Mouse (Mus musculus) heart, adult 18-20 months (tissue): ENCODE data around the gene Map4k2. TPM values are rescaled to one million over a fixed set of nuclear protein-coding genes. Genes with fewer than 3 reads are reported as not detected.

ENCODE experiments used
- DNase-seq, 2 experiments: peaks; one replicate each; pipeline ENCODE4 v3.0.0; 2021 to 2022; ENCODE audit warnings: mixed read lengths in 1 of 2
- microRNA-seq, 2 experiments: library from miRNA; unstranded; fragments of <30 nt; microRNA quantifications; one replicate each; pipeline ENCODE4 v1.2.0; 2022
- total RNA-seq, 2 experiments: library from RNA; stranded (reverse); gene quantifications; 2 replicates each; pipeline ENCODE4 v1.2.3; 2021

The Map4k2 gene
- total RNA-seq, 2 experiments from 2014 or later: 30.7 to 43.0 TPM

DNA sequence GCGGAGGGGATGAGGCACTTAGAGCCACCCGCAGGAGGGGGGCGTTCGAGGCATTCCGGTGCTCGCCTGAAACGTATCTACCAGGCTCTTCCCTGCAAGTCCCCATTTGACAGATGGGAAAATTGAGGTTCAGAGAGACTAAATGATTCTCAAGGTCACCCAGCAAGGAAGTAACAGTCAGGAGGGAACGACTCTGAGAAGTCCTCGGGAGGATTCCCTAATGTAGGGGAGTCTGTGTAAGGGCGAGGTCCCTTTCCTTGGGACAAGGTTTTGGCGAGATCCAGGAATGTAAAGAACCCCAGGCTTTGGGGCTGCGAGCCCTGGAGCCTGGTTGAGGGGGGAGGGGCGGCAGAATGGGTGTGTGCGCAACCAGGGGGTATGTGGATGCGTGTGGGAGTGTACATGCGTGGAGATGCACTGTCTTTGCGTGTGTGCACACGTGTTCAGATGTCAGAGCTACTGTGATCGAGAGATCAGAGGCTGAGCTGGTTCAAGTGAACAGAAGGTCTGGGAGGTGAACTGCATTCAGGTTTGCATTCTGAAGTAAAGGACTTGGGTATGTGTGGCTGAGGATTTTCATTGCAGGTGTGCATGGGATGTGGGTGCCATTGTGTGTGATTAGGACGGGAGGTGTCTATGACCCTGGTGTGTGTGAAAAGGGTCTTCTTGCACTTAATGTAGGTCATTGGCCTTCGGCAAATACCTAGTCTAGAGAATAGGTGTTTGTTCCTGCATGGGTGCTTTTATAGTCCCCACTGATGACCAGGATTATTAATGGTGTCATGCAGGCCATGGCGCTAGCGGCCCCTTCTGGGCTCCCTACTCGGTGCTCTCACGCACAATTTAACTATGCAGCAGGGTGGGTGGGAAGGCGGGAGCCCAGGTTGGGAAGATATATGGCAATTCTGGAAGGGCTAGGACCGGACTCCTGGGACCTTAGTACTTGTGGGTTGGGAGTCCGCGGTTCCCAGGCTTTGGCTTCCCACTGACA lies 59.5 kb downstream of the Map4k2 start:
- DNase-seq: peak; percentile 48 to 57

DNA sequence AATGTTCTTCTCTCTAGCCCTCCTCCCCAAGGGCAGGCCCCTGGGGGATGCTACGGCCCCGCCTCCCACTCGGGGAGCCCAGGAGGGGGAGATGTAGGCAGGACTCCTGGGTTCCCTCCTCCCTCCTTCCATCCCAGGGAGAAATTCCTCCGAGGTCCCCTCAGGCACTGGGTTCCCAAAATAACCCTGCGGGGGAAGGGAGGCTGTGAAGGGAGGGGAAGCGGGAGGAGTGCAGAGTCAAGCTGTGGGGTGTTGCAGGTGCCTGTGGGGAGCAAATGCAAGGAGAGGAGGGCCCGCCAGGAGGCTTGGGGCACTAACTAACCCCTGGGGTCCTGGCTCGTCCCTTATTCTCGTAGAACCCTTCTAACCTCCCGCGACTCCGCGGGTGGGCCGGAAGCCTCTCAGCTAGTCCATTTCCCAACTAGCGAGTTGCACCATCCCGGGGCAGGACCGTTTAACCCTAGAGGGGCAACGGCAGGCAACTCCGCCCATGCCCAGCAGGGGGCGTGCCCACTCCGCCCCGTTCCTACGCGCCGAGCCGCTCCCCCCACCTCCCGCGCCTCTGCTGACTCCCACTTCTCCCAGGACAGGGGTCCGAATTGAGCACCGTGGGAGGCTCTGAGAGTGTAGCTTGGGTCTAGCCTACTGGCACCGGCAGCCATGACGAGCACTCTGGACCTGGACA lies 60.3 kb downstream of the Map4k2 start:
- peak; percentile 90 for DNase-seq

DNA sequence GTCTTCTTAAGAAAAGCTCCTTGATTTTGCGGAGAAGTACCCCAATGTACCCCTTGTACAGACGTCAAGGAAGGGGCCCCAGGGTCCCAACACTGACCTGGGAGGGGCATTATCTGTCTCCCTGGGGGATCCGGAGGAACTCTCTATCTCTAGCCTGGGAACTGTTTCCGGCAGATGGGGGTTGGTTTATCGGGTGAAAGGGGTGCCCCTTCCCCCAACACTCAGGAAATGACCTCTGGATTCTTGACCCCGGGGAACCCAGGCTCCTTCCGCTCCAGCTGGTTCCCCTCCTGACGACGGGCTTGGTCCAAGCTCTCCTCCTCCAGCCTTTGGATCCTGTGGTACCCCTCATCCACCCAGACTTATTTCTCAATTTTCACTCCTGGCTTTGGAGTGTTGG lies 61.0 kb downstream of the Map4k2 start:
- peak; percentile 69 to 82 for DNase-seq

DNA sequence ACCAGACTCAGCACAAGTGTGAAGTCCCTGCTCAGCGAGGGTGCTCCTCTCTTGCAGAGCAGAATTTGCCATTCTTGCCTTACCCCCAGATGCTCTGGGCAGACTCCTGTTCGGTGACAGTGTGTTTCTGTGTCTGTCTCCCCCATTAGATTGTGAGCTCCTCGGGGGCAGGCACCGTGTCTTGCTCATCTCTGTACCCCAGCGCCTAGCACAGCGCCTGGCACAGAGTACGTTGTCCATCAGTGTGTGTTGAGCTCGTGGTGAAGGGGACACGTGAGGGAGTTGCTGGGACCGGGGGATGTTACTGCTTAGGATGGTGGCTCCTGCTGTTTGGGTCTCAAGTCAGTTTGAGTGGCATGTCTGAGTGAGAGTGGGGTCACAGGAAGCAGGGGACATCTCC lies 62.9 kb downstream of the Map4k2 start:
- no peak for DNase-seq

Small RNAs within 50 kb of the gene (microRNA-seq; reads per million reads assigned to microRNA genes)
- 0.76 to 1.1 reads per million in 2 experiments for gene Mir6989

Other genes with a start within 250 kb of the Map4k2 start
- not detected for gene AC131692.1, start 246.7 kb upstream of the Map4k2 start, total RNA-seq
- not detected for gene Naaladl1, start 235.4 kb upstream of the Map4k2 start, total RNA-seq
- 10 to 100 TPM in 1 of 2 experiments, 1 to 10 TPM in 1; 9.2 to 10.0 TPM for gene Sac3d1, start 222.5 kb upstream of the Map4k2 start, total RNA-seq
- gene Snx15, start 212.8 kb upstream of the Map4k2 start, total RNA-seq: 10 to 100 TPM; 13.9 to 15.2 TPM
- 1 to 10 TPM in 1 of 2 experiments, under 1 TPM in 1; 0.54 to 2.7 TPM for gene Batf2, start 200.2 kb upstream of the Map4k2 start, total RNA-seq
- gene Arl2, start 199.6 kb upstream of the Map4k2 start, total RNA-seq: 10 to 100 TPM; 66.4 to 72.1 TPM
- gene Majin, start 156.7 kb upstream of the Map4k2 start, total RNA-seq: not detected
- not detected for gene Gpha2, start 114.8 kb upstream of the Map4k2 start, total RNA-seq
- gene Ppp2r5b, start 105.3 kb upstream of the Map4k2 start, total RNA-seq: 10 to 100 TPM; 32.2 to 32.5 TPM
- gene Atg2a, start 99.5 kb upstream of the Map4k2 start, total RNA-seq: 10 to 100 TPM; 21.5 to 22.1 TPM
- 100 to 1,000 TPM; 101 to 107 TPM for gene Ehd1, start 64.4 kb upstream of the Map4k2 start, total RNA-seq
- 10 to 100 TPM; 13.8 TPM for gene Cdc42bpg, start 34.7 kb upstream of the Map4k2 start, total RNA-seq
- 10 to 100 TPM; 13.3 to 14.0 TPM for gene Men1, start 6.2 kb upstream of the Map4k2 start, total RNA-seq
- gene Sf1, start 22.6 kb downstream of the Map4k2 start, total RNA-seq: 10 to 100 TPM; 66.5 to 94.7 TPM
- 1,000 to 10,000 TPM; 1,224 to 1,269 TPM for gene Pygm, start 43.3 kb downstream of the Map4k2 start, total RNA-seq
- gene Rasgrp2, start 58.2 kb downstream of the Map4k2 start, total RNA-seq: 10 to 100 TPM; 37.7 to 53.4 TPM
- 1 to 10 TPM; 4.3 to 4.8 TPM for gene Nrxn2, start 77.6 kb downstream of the Map4k2 start, total RNA-seq
- gene Slc22a12, start 201.9 kb downstream of the Map4k2 start, total RNA-seq: under 1 TPM in 1 of 2 experiments, not detected in 1; 0.22 TPM